Mouse (Mus musculus): ENCODE data around the gene Ubash3a.

GRCm38 (mm10) chr17:31242764-31243163 lies 35.1 kb downstream of the Ubash3a start:
- TF ChIP-seq POLR2A (IDR thresholded peaks at IDR 0.05; ENCODE audit: low read depth, low read length), result no peak
- peak; percentile 43 for TF ChIP-seq CTCF (conservative IDR thresholded peaks at IDR 0.05; ENCODE audit: insufficient read depth, insufficient read length, low read depth, low read length)

Measured in kidney, adult 2 months (tissue).